Mouse (Mus musculus) ZHBTc4 (cell line): ENCODE measurements around the gene Hpcal4.

Source experiments
- DNase-seq: peaks from one replicate; pipeline ENCODE4 v3.0.0-alpha.2; 2011; ENCODE audit warnings: low read depth, low spot score

Gene Hpcal4

GRCm38 (mm10) chr4:123237386-123238266 lies 54.6 kb downstream of the Hpcal4 start:
- no peak for DNase-seq

GRCm38 (mm10) chr4:123239361-123240203 lies 56.6 kb downstream of the Hpcal4 start:
- peak; percentile 40 for DNase-seq
